25 mouse cellular contexts compared by ENCODE assay signal in genomic region chr9:102002186-102002585, GRCm38 (mm10).
"Had no signal": no experiment of that assay in that cellular context is flagged by ENCODE, and none has a peak within 500 bp of the region (broad histone marks: within the 10 kb centered on the region; RNA-seq: fewer than 3 reads in every experiment).

No protein-coding gene starts in this region.

- H3K9me3 ChIP-seq: hindbrain, embryonic 10.5 days; limb, embryonic 13.5 days; limb, embryonic 15.5 days; liver, embryonic 12.5 days had no signal

- H3K4me3 ChIP-seq: gastrocnemius, adult 2 months; heart, embryonic 12.5 days; hindbrain, embryonic 10.5 days; hindbrain, embryonic 12.5 days; kidney, embryonic 15.5 days; limb, embryonic 13.5 days; limb, embryonic 15.5 days; liver, embryonic 12.5 days had no signal

- H3K4me1 ChIP-seq: hindbrain, embryonic 12.5 days; kidney, embryonic 15.5 days; limb, embryonic 15.5 days had no signal

- H3K36me3 ChIP-seq: heart, embryonic 12.5 days; hindbrain, embryonic 12.5 days; kidney, embryonic 15.5 days; limb, embryonic 13.5 days; limb, embryonic 15.5 days; liver, embryonic 12.5 days had no signal

- H3K4me2 ChIP-seq: heart, embryonic 12.5 days; hindbrain, embryonic 12.5 days; hindbrain, embryonic 14.5 days; kidney, embryonic 15.5 days; limb, embryonic 13.5 days; limb, embryonic 15.5 days; liver, embryonic 12.5 days had no signal

- H3K27me3 ChIP-seq: hindbrain, embryonic 12.5 days; kidney, embryonic 15.5 days; limb, embryonic 13.5 days; limb, embryonic 15.5 days; liver, embryonic 12.5 days had no signal

- H3K27ac ChIP-seq: gastrocnemius, adult 2 months; hindbrain, embryonic 10.5 days; hindbrain, embryonic 12.5 days; hindbrain, embryonic 14.5 days; kidney, embryonic 15.5 days; kidney, postnatal 0 days; limb, embryonic 13.5 days; limb, embryonic 15.5 days; liver, embryonic 12.5 days; liver, embryonic 14.5 days had no signal

- ATAC-seq: hindbrain, embryonic 16.5 days; inflammation-experienced regulatory T-cells, adult 6 months; intestine, embryonic 16.5 days; liver, embryonic 12.5 days had no signal

- DNase-seq: gastrocnemius, adult 2 months; gastrocnemius, postnatal 10 days; gastrocnemius, postnatal 25 days; heart, postnatal 10 days; heart, postnatal 4 days; kidney, adult 18-20 months; kidney, adult 8-10 months; kidney, postnatal 14 days; kidney, postnatal 36 days; layer of hippocampus, adult 9-11 months; layer of hippocampus, postnatal 36 days; left cerebral cortex, postnatal 4 days had no signal

- H3K9ac ChIP-seq: heart, embryonic 12.5 days; hindbrain, embryonic 12.5 days; hindbrain, embryonic 14.5 days; kidney, embryonic 15.5 days; limb, embryonic 13.5 days; limb, embryonic 15.5 days; liver, embryonic 12.5 days; liver, embryonic 14.5 days had no signal
